Mouse (Mus musculus) adrenal gland, postnatal 4 days (tissue): Measurements from ENCODE around the gene Rnf7. TPM values are rescaled to one million over a fixed set of nuclear protein-coding genes. Genes with fewer than 3 reads are reported as not detected.

Experiments used
- total RNA-seq, 2 experiments: library from RNA; stranded (reverse); gene quantifications; 2 replicates each; pipeline ENCODE4 v1.2.3; 2021

The Rnf7 gene
- total RNA-seq, 2 experiments from 2014 or later: 84.7 to 89.5 TPM

Other genes starting within 250 kb of the Rnf7 start
- 100 to 1,000 TPM; 161 TPM for gene Atp1b3, start 114.2 kb downstream of the Rnf7 start, total RNA-seq
- not detected for gene Gm28729, start 46.6 kb upstream of the Rnf7 start, total RNA-seq
- gene Rasa2, start 152.9 kb upstream of the Rnf7 start, total RNA-seq: 10 to 100 TPM; 17.5 to 21.2 TPM